Mouse (Mus musculus): ENCODE measurements at regions not wholly inside any gene's neighbourhood (a gene's known extent, or its start where the extent isn't known, plus 50 kb on each side); places are given as distances from the start of the nearest gene placed in this dataset.

- no peak for DNase-seq (ENCODE audit: extremely low spot score)
Observed at GRCm38 (mm10) chr5:42636162-42636823, 568.5 kb downstream of the Gm16223 start.

GRCm38 (mm10) chr5:42656460-42656859 is 576.5 kb upstream of the Cpeb2 start:
- no peak for DNase-seq (ENCODE audit: extremely low spot score)

GRCm38 (mm10) chr5:42659994-42660393 is 573.0 kb upstream of the Cpeb2 start:
- DNase-seq (ENCODE audit: extremely low spot score) = no peak

- DNase-seq (ENCODE audit: extremely low spot score) = no peak
Observed at GRCm38 (mm10) chr5:42679617-42680016, 553.4 kb upstream of the Cpeb2 start.

GRCm38 (mm10) chr5:42685356-42686057 is 547.5 kb upstream of the Cpeb2 start:
- no peak for DNase-seq (ENCODE audit: extremely low spot score)

GRCm38 (mm10) chr5:42687176-42687575 is 545.8 kb upstream of the Cpeb2 start:
- DNase-seq (ENCODE audit: extremely low spot score) = no peak

Measured in embryo, embryonic 9.5 days (tissue).